Mouse (Mus musculus): ENCODE results near the gene Cdk1.
A peak's percentile ranks its signal among the peaks of the same experiment; 100 is the strongest.

Cdk1 gene

DNA sequence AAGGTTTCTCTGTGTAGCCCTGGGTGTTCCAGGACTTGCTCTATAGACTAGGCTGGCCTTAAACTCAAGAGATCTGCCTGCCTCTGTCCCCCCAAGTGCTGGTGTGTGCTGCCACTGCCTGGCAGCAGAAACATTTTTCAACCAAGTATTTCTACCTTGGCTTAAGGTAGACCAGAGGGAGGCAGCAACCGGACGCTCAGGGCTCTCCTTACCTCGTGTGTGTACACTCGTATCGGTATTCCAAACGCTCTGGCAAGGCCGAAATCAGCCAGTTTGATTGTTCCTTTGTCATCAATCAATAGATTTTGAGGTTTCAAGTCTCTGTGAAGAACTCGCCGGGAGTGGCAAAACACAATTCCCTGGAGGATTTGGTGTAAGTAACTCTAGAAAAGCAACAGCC, 10.4 kb downstream of the Cdk1 start:
- DNase-seq (ENCODE audit: low read depth): no peak

DNA sequence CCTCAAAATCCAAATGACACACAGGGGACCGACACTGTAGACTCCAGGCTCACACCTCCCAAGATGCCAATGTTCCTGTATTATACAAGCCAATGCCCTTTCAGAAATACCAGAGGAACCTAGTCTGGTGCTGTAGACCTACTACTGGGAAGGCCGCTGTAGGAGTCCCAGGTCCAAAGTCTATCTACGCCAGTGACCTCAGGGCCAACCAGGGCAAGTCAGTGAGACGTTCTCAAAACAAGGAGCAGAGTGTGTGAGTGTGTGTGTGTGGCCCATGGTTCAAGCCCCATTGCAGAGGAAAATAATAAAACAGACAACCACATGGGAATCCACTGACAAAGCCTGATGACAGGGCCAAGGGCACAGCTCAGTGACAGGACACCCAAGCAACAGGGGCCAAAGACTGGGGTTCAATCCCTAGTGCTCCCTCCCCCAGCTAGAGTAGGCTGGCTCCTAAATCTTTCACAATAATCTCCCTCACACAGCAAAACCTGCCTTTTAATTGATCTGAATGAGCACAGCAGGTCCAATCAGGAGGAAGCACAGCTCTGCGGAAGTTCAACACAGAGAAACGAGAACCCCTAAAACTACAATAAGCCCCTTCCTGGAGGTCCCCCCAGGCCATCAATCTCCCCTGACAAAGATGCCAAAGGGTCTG, 11.0 kb downstream of the Cdk1 start:
- DNase-seq (ENCODE audit: low read depth): no peak

DNA sequence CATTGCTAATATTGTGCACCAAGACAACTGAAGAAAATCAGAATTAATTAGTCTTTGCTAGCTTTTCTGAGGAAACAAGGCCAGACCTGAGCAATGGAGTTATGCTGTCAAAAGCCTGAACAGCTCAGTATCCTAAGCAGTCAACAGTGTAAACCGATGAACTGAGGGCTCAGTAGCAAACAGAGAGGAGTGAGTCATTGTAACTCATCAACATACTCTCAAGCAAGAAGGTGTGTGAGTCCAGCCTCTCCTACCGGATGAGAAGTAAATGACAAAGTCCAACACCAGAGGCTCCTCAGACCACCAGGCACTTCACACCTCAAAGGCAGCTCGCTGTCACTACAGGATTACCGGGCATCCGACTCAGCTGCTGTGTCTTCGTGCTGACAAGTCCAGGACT, 12.7 kb downstream of the Cdk1 start:
- no peak for DNase-seq (ENCODE audit: low read depth)

DNA sequence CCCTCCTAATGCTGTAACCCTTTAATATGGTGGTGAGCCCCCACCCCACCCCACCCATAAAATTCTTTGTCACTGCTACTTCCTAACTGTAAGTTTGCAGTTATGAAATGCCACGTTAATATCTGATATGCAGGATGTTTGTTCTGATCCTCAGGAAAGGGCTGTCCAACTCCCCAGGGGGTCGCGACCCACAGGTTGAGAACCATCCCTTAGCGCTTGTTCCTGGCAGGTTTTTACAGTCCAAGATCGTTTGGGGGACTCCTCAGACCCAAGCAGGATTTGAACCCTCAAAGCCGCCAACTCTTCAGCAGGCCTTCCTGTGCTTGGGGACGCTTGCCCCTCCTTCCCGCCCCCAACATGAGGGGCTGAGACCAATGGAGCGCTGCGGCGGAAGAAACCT, 16.5 kb downstream of the Cdk1 start:
- DNase-seq (ENCODE audit: low read depth): no peak

DNA sequence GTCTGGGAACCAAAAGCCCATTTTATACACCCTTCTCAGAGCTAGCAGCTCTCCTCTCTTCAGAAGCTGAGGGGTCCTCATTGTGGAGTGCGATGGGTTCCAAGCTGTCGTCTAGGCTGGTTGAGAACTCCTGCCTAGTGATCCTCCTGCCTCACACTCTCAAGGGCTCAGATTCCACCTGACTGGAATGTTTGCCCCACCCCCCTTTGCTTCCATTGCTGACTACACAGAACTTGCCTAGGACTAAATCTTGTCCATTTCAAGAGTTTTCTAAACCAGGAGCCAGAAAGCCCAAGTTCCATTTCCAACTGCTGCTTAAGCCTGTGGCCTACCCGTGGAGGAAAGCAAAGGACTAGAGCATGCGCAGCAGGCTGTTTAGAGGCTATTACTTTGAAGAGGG, 17.1 kb downstream of the Cdk1 start:
- no peak for DNase-seq (ENCODE audit: low read depth)

DNA sequence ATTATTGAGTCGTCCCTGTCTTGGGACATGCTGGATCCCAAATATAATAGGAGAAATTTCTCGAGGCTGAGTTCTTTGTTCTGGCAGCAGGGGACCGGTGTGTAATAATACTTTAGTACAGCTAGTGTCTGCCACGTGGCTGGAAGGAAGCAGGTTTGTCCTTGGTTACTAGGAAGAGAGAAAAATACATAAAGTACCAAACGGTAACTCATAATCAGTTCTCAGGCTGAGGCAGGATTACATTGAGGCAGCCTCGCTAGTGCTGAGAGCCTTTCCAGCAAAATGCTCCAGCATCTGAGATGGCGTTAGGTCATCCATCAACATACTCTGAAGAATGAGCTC, 17.6 kb downstream of the Cdk1 start:
- DNase-seq (ENCODE audit: low read depth): no peak

DNA sequence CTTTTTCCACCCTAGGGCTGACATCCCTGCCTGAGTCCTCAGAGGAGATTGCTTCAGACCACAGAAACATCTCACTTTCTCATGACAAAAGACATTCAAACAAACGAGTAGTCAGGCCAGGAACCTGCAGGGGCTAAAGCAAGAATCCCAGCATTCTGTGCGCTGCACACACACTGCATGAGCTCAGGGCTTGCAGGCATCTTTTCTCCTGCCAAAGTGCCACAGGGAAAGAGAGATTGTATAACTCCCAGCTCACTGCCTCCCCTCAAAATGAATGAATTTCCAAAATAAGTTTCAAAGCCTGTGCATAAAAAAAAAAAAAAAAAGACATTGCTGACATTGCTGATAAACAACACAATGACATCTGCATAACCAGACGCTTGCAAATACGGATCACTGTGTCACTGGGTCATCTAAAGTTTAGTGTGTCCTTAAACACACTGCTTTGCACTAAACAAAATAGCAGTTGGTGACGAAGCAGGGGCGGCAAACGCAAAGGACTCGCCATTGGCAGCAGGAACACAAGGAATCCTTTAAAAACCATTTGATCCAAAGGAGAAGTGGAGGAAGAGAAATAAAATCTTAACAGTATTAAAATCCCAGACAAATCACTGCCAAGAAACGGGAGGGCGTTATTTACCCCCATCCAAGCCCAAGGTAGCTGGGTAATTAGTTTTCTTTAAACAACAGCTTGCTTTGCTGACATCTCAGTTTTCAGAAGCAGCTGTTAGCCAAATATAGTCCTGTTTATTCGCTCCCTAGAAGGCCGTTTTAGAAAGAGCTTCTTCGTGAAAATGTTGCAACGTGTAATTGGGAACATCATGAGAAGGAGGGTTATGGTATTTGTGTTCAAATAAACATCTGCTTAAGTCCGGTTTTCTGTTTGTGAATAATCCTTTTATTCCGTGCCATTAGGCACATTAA, 18.2 kb downstream of the Cdk1 start:
- no peak for DNase-seq (ENCODE audit: low read depth)

DNA sequence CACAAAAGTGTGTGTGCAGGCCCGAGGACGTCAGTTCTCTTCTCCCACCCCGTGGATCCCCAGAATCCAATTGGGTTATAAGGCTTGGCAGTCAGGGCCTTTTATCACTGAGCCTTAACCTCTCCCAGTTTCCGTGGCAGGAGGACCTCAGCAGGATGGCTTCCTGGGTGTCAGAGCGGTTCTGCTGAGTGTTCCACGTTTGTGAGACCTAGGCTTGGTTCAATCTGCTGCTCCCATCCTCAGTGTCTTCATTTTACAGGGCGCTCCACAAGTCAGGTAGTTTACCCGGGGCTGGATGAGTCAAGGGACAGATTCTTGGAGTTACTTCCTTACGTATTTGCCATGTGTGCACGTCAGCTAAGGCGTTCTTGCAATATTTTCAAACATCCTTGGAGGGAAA, 19.5 kb downstream of the Cdk1 start:
- DNase-seq (ENCODE audit: low read depth): no peak

DNA sequence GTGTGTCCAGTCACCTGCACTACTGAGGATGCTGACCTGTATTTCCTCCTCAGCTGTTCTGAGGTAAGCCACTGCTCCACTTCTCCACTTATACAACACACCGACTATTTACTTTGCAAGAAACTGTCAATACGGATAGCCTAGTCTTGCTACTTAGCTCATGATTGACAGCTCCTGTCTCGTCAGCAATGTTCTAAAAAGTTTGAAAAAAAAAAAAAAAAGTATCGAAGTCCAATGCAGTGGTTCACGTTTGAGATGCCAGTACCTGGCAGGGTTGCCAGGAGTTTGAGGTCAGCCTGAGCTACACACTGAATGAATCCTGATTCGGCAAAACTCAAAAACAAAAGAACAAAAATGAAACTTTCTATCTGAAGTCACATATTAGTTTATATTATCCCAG, 21.5 kb downstream of the Cdk1 start:
- DNase-seq (ENCODE audit: low read depth): no peak

DNA sequence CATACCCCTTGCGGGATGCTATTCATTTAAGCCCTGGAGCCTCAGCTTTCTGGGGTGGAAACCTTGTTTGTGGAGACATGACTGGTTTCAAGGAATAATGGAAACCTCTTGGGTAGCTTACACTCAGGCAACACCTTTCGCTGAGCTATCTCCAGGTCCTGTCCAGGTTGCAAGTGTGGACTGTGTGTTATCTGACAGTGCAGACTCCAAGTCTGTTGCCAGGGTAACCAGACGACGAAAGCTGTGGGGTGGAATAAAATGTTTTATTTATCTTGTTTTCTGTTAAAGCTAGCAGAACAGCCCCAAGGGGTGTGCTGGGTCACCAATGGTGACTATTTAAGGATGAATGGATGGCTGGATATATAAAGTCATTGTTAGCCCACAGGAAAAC, 24.1 kb downstream of the Cdk1 start:
- DNase-seq (ENCODE audit: low read depth): peak; percentile 48

DNA sequence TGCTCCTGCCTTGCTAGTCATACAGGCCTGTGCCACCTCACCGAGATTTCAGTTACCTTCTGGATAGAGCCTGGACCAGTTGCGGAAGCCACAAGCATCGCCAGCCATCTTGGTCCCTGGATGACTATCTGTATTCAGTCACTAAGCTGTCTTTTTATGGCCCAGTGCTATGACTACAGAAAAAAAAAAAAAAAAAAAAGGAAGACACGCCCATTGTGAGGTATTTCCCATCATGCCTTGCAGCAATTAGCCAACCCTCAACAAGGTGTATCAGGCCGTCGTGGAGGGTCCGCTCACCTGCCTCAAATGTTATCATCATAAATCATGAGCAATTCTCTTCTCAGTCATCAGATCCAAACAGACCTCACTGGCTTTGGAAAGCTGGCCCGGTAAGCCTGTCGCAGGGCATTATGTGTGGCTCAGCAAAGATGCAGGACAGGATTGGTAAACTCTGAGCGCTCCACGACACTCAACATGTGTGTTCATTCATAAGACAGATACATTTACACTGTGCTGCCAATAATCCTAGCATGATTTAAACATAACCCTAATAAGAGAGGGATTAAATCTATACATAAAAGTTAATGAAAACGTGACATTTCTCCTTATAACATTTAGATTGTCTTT, 24.6 kb downstream of the Cdk1 start:
- DNase-seq (ENCODE audit: low read depth): no peak

DNA sequence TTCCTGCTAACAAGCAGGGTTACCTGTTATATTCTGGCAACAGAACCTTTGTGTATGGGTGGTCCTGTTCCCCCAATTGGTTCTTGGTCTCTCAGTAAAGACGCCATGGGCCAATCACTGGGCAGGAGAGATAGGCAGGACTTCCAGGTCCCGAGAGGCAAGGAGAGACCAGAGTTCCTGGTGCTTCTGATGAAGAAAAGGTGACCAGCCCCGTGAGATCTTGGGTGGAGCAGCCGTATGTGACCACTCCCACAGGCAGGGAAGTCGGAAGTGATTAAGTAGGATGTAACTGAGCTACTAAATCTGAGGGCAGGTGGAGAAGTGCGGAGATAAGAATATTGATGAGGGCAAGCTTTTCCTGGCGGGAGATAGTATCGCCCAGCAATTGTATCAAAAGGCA, 25.4 kb downstream of the Cdk1 start:
- DNase-seq (ENCODE audit: low read depth): no peak

DNA sequence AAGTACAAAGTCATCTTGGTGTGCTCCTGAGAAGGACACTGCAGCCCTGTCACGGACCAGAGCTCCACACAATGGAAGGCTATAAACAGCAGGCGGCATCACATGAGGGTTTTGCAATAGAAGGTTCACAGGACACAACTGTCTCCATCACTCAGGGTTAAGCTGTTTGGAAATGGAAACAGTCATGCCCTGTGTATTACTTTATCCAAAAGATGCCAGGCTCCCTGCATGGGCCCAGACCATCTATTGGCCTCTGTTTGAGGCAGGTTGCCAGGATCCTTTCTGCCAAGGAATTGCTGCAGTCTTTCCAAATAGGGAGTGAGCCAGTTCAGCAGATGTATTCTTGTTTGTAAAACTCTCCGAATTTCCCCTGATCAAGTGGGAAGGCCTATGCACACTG, 26.3 kb downstream of the Cdk1 start:
- no peak for DNase-seq (ENCODE audit: low read depth)

DNA sequence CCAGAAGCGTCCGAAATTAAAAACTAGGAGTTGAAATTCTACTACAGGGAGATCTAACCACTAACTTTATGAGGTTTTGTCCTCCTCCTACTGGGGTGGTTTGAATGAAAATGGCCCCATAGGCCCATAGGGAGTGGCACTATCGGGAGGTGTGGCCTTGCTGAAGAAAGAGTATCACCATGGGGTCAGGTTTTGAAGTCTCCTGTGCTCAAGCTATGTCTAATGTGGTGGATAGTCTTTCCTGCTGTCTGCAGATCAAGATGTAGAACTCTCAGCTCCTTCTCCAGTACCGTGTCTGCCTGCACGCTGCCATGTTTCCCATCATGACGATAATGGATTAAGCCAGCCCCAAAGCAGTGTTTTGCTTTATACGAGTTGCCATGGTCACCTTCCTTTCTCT, 27.9 kb downstream of the Cdk1 start:
- no peak for DNase-seq (ENCODE audit: low read depth)

DNA sequence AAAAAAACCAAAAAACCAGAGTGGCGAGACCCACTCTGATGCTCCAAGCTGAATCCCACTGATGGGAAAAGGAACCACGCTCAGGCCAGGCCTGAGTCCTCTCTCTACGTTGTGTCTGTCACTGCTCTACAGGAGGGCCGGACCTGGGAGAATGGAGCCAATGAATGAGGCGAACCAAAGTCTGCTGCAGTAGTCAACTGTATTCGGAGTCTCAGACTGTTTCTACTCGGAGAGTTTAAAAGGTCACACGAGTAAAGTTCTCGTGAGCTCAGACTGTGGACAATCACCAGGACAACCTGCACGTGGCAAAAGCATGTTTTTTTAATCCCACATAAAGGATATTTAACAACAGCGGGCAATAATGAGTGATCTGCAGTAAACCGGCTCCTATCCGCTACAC, 28.8 kb downstream of the Cdk1 start:
- no peak for DNase-seq (ENCODE audit: low read depth)

DNA sequence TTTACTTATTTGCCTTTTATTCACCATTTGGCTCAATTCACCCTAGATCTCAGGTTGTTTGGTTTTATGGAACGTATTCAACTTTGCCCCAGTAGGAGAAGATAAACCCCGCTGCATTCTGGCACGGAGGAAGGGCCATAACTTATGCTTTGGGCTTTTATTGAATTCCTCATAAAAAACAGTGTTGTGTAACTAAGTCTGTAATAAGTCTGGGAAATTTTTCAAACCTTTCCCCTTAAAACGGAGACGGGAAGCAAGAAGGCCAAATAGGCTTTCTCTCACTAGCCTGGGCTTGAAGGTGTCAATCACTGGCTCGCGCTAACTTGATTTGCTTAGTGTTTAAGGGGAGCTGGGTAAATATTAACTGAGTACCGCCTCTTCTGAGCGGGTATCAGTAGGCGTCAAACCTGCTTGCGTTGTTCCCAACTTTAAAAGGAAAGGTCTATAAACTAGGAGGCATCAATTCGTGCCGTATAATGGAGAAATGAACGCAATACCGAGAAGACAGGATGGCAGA, 31.2 kb downstream of the Cdk1 start:
- DNase-seq (ENCODE audit: low read depth): no peak

DNA sequence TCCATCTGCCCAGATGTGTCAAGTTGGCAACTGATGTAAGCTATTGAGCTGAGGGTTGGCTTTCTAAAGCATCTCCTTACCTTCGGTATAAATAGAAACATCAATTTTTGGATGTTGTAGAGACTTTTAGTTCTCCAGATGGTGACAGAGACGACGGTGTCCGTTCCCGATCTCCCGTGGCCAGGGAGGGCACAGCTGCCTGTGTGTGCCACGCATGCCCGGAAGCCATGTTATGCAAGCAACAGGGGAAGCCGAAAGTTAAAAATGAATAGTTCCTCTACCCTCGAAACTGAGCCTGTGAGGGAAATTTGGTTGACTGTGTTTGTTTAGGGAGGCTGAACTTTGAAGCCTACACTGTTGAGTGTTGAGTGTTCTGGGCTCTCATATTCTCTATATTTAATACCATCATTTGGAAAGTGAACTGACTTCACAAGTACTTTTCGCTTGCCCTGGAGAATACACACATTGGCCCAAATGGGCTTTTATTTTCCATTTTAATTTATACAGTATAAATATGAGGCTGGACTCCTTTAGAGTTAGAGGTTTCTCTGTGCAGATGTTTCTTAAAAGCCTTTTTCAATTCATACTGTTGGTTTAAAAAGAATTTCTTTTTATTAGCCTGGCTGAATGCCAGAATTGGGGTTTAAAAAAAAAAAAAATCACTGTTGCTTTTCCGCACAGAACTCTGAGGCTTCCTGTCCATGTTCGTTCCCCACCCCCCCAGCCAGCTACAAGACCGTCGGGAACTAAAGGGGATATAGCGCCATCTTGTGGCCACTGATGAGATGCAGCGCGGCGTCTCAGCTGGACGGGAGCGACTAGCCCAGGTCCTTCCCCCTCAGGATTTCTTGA, 31.8 kb downstream of the Cdk1 start:
- DNase-seq (ENCODE audit: low read depth): peak; percentile 45

DNA sequence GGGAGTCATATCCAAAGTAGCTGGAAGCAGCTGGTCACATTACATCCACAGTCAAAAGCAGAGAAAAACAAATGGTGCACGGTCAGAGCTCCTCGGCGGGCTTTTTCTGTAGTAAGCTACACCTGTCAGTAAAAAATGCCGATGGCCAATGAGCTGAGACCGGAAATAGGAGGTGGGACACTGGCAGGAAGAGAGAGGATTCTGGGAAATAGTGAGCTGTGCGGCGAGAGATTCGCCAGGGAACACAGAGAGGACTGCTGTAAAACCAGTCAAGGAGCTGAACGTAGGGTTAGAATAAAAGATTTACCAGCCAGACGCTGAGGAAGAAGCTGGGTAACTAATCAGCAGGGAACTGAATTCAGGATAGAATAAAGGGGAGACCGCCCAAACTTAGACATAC, 34.2 kb downstream of the Cdk1 start:
- DNase-seq (ENCODE audit: low read depth): no peak

DNA sequence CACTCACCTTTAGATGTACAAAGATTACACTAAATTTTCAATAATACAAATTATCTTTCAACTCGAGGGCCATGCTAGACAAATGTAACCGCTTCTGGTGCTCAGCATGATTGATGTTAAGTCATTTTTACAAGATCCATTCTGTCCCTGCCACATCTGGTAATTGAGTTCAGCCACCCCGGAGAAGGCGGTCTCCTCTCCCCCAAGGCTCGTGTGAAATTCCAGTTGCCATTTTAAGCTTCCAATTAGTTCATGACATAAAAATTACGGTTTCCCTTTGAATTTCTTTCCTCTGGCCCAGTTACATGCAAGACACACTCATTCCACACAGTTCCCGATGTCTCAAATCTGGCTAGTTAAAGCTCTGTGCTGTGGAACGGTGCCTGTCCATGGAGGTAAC, 38.8 kb downstream of the Cdk1 start:
- no peak for DNase-seq (ENCODE audit: low read depth)

DNA sequence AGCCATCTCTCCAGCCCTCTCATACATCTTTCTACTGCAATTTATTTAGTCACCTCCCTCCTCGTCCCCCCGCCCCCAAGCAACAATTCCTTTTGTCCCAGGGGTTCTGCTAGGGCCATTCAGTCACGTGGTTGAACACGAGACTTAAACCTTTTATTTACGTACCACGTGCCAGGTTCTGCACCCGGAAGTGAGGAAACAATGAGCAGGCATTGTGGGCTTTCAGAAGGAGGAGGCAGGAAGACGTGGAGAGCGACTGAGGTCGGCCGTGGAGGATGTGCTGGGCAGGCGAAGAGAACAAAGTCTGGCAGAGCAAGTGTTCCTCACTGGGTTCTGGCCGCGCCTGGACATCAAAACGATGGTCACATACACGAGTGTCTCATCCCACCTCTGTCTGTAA, 40.9 kb downstream of the Cdk1 start:
- no peak for DNase-seq (ENCODE audit: low read depth)

DNA sequence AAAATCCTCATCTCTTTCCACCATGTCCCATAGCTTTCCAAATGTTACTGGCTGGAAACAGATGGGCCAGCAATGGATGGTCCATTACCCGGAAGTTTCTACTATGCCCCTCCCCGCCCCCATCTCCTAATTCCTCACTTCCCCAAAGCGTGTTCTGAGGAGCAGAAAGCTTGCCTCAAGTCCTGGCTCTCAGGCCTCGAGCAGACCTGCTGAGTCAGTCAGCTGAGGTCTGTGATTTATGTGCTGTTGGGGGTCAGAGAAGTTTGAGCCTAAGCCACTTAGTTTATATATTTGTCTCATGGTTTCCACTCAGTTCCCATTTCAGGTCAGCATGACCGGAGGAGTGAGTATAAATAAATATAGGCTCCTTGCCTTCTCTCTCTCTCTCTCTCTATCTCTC, 43.6 kb downstream of the Cdk1 start:
- DNase-seq (ENCODE audit: low read depth): no peak

DNA sequence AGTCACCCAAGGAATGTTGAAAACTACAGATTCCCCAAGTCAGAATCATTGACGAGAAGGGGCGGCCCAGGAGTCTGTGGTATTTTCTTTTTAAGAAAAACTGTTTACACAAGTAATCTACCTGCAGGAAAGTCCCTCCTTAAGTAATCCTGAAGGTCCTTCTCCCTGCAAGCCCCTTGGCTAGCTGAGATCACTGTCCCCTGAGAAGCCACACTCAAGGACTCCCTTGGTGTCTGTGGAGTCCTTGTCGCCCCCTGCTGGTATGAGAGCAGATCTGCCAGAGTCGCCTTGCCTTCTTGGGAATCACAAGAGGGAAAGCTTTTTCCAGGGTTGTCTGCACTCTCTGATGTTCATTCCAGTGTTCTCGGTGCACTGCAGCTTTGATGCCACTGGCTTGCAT, 45.7 kb downstream of the Cdk1 start:
- DNase-seq (ENCODE audit: low read depth): peak; percentile 50

Measured in c-Kit-positive CD71-positive TER-119-negative erythroid progenitor cells, embryonic 14.5 days (primary cell).